Mouse (Mus musculus) gastrocnemius, postnatal 36 days (tissue): ENCODE data around the gene Slc2a13. TPM values are rescaled to one million over a fixed set of nuclear protein-coding genes. Genes with fewer than 3 reads are reported as not detected.

ENCODE experiments used
- DNase-seq, 2 experiments: peaks; one replicate each; pipeline ENCODE4 v3.0.0; 2022
- intact Hi-C: fragments of 180-260 bp; cut with DNase I; formaldehyde crosslinking; loops from one replicate; pipeline ENCODE4 v1.15.1; 2025
- total RNA-seq, 2 experiments: library from RNA; stranded (reverse); gene quantifications; 2 replicates each; pipeline ENCODE4 v1.2.3; 2021

Gene Slc2a13
- total RNA-seq, 2 experiments from 2014 or later, result 0.91 to 1.3 TPM

- DNase-seq, result no peak
- intact Hi-C loops, result no loop called here
Measured at GRCm38 (mm10) chr15:91503291-91503690, 69.8 kb downstream of the Slc2a13 start.

- no peak for DNase-seq
- intact Hi-C loops, result no loop called here
Measured at GRCm38 (mm10) chr15:91502661-91503060, 70.4 kb downstream of the Slc2a13 start.

GRCm38 (mm10) chr15:91502235-91502634 is 70.8 kb downstream of the Slc2a13 start:
- no peak for DNase-seq
- intact Hi-C loops, result no loop called here

GRCm38 (mm10) chr15:91495014-91495413 is 78.0 kb downstream of the Slc2a13 start:
- intact Hi-C loops, result no loop called here
- no peak for DNase-seq

DNA sequence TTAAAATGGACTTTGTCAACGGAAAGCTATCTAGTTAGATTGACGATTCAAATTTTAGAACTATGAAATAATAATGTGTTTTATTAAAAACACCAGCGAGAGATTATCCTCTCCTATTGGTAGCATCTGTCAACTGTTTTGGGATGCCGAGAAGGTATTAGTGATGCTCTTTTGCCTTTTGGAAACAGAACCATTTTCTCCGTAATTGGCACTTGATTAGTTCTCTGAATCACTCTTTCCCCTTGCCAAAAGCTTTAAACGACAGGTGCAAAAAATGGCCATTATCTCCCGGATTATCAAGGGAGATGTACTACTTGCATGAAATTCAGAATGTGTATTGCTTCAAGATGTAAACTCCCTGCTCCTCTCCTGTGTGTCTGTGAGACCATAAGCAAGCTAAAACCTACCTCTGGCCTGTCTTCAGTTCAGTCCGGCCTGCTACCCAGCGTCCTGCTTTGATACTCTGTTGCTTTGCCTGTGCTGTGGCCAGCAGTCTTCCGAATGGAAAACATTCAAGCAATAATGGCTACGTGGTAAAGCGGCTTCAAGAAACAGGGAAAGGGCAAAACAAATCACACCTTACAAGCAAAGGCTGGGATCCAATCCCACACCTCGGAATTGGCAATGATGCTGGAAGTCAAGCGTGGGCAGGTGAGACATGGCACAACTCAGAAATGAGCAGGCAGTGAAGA is 93.0 kb downstream of the Slc2a13 start:
- intact Hi-C loops, result loop anchor here (2.0 to 10.0 kb wide), 2 partner anchors 95 to 275 kb away; no protein-coding TSS in a partner anchor
- DNase-seq, result no peak

DNA sequence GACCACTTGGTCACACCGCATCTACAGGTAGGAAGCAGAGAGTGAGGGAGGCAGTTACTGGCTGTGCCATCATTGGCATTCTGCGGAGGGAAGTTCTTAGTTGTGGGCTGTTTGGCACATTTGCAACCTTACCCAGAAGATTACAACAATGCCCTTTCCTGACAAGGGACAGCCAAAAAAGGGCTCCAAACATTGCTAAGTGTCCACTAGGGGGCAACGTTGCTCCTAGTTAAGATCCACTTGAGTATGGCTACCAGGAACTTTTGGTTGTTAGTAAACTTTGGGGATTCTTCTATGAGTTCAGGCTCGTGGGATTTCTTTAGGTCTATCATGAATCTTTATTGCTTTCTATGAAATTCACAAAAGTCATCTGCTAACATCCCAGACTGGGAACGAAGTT is 95.3 kb downstream of the Slc2a13 start:
- DNase-seq, result peak in 1 of 2 experiments; percentile 27
- intact Hi-C loops, result loop anchor here (2.0 to 10.0 kb wide), 2 partner anchors 97 to 277 kb away; no protein-coding TSS in a partner anchor

GRCm38 (mm10) chr15:91473690-91474409 is 99.2 kb downstream of the Slc2a13 start:
- intact Hi-C loops, result loop anchor here (10.0 kb wide), 1 partner anchor 281 kb away; no protein-coding TSS in a partner anchor
- no peak for DNase-seq

GRCm38 (mm10) chr15:91465331-91465730 is 107.7 kb downstream of the Slc2a13 start:
- no peak for DNase-seq
- intact Hi-C loops, result no loop called here

DNA sequence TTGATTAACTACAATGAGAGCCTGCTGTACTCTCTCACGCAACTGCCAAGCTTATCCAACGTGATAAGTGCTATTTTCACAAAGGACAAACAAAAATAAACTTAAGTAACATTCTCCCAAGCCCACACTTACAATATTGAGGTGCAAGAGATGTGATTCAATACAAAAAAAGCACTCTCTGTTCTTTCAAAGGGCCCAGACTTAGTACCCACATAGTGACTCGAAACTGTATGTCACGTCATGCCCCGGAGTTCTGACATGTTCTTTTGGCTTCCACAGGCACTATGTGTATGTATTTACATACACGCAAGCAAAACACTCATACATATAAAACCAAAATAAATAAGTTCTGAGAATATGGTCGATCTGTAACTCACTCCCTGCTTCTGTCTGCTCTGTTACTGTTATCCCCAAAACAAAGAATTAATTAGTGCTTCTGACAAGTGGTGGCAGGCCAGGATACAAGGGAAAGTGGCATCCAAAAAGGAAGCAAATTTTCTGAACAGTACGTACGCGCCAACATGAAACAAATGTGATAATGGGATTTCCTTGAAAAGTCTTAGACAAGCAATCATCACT is 109.1 kb downstream of the Slc2a13 start:
- no peak for DNase-seq
- intact Hi-C loops, result no loop called here

- intact Hi-C loops, result no loop called here
- no peak for DNase-seq
Measured at GRCm38 (mm10) chr15:91463026-91463661, 109.9 kb downstream of the Slc2a13 start.

DNA sequence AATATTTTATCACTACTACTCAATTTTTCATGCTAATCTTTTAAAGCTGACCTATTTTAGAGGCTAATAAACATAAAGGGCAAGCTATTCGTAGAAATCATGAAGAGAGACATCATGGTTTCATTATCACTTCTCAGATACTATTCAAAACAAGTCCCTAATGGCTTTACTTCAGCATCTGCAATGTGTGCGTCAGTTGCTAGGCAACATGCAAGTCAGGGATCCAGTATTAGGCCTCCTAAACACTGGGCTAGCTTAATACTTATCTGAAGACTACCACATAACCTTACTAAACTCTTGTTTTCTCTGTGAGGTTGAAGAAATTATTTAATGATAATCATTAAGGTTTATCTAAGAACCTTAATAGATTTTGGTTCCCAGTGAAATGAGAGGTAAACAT is 111.1 kb downstream of the Slc2a13 start:
- intact Hi-C loops, result no loop called here
- no peak for DNase-seq

DNA sequence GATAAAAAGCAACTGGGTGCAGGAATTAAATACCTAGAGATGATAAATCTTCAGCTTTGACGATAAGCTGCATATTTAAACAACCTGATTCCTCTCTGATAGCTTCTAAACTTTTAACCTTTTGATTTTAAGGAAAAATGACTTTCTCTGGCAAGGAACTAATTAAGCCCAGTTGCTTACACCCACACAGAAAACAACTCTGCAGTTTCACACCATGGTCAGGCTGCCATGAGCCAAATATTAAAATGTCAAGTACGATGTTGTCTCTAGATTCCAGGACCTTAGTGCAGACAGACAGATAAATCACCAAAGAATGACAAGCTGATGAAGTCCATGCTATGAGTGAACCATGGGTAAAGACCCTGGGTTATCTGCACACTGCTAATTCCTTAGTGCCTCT is 115.9 kb downstream of the Slc2a13 start:
- intact Hi-C loops, result no loop called here
- no peak for DNase-seq

DNA sequence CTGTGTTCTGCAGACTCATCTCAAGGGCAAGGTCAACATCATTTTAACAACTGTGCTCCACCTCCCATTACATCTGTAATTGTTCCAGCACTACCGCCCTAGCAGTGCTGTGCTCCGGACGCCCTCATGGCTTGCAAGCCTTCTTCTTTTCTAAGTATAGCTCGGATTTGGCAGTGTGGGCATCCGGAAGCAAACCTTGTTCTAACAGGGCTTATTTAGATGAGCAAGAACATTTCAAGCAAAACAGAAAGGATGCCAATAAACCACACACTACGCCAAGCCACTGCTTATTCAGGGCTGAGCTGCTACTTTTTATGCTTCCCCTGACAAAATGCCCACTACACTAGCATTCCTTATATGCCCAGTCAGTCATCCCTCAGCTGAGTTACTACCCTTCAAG is 127.7 kb downstream of the Slc2a13 start:
- intact Hi-C loops, result no loop called here

DNA sequence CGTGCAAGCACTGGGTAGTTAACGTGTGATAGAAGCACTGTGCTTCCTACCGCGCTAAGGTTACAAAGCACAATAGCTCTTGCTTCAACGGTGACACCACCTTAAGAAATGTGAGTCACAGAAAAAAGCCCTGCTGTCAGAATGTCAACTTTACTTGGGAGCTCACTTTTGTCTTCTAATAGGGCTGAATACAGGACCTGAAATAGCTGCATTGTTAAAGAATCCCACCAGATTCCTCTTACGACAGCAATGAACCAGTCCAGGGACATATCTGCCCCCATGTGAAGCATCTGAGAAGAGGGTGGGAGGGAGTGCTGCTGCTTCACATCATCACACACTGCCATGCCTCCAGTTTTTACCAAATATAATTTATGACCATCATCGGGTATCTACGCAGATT is 129.6 kb downstream of the Slc2a13 start:
- no peak for DNase-seq
- intact Hi-C loops, result no loop called here

More for the DNA sequence above, 127.7 kb downstream of the Slc2a13 start:
- DNase-seq, result no peak

DNA sequence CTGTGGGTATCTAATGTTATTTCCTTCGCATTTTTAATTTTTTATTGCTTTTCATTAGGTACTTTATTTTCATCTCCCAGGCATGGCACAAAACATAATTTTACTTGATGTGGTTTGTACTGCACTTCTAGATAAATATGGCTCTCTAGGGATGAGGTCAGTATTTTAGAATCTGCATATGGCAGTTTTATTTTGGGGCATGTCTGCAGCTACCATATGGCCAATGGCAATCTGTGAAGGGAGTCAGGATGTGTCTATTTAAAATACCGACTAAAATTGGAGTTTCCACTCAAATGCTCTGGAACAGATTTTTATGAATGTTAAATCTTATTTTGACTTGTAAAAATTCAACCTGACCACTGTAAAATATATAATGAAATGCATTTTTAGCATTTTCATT is 133.2 kb downstream of the Slc2a13 start:
- intact Hi-C loops, result no loop called here
- no peak for DNase-seq

DNA sequence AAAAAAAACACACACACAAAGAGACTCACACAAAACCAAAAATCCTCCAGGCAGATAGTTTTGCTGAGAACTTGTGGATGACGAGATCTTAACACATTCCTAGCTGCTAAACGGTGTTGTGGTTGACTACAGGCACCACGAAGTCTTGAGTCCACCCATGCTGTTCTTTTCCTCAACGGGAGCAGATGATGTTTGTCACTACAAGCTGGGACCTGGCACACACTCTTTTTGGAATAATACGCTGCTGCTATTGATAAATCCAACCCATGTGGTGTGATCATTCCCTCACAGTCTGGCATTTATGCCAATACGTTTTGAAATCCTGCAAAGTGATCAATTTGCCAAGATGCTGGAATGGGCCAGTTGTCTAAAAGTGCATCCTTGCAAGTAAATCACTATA is 147.6 kb downstream of the Slc2a13 start:
- intact Hi-C loops, result no loop called here
- DNase-seq, result no peak

DNA sequence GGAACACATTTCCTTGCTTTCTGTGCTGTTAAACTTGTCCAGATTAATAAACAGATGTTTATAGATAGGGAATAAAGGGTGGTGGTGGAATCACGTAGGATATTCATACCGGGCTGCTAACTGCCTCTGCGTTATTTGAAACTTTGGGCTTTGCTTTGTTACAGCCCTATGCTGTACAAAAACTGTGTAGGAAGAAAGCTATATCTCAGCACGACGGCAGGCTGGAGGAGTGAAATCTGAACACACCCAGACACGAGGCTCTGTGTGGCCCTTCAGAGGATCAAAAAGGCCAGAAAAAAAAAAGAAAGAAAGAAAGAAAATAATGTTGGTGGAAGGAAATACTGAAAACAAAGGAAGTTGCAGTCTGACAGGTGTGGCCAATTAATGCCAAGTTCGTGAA is 166.1 kb downstream of the Slc2a13 start:
- DNase-seq, result no peak
- intact Hi-C loops, result no loop called here

DNA sequence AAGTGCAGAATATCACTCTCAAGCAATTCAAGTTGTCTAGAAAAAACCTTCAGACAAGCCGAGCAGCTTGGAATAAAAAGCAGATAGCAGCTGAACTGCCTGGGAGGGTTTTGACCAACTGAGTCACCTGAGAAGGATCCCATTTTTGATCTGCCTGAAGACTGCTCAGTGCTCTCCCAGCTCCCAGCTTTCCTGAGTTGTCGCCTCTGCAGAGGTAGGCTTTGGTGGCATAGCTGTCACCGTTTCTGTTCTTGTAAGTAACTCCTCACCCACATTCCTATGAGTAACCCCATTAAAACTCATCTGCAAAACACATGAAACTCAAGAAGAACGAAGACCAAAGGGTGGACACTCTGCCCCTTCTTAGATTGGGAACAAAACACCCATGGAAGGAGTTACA is 177.9 kb downstream of the Slc2a13 start:
- DNase-seq, result no peak
- intact Hi-C loops, result no loop called here

DNA sequence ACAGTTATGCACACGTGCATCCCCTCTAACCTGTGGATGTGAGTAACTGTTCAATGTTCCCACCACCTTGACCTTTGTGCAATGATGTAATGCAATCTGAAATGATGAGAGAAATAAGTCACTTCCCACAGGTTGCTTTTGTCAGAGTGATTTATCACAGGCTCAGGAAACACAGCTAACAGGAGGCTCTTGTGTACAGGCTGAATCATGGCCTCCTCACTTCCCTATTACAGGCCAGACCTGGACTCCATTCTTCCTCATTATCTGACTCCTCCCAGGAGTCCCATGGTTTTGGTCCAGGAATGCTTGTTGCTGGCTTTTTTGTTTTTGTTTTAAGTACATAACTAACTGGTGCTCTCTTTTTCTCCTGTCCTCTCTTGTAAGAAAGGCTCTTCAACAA is 189.4 kb downstream of the Slc2a13 start:
- no peak for DNase-seq
- intact Hi-C loops, result no loop called here

- intact Hi-C loops, result no loop called here
Measured at GRCm38 (mm10) chr15:91382606-91383005, 190.5 kb downstream of the Slc2a13 start.

GRCm38 (mm10) chr15:91381864-91382263 is 191.2 kb downstream of the Slc2a13 start:
- DNase-seq, result no peak
- intact Hi-C loops, result no loop called here

More at GRCm38 (mm10) chr15:91382606-91383005, 190.5 kb downstream of the Slc2a13 start:
- no peak for DNase-seq
